Mouse (Mus musculus): ENCODE measurements around the gene Rsg1.

Gene Rsg1

DNA sequence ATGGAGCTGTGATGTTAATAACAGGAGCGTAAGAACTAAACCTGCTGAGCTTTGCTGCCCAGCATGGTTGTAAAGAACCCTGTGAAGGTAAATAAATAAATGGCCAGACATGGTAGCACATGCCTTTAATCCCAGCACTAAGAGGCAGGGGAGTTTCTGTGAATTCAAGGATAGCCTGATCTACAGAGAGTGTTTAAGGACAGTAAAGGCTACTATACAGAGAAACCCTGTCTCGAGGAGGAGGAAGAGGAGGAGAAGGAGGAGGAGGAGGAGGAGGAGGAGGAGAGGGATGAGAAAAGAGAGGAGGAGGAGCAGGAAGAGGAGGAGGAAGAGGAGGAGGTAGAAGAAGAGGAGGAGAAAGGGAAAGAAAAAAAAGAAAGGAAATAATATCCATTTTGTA lies 414 bp upstream of the Rsg1 start:
- DNase-seq: no peak

DNA sequence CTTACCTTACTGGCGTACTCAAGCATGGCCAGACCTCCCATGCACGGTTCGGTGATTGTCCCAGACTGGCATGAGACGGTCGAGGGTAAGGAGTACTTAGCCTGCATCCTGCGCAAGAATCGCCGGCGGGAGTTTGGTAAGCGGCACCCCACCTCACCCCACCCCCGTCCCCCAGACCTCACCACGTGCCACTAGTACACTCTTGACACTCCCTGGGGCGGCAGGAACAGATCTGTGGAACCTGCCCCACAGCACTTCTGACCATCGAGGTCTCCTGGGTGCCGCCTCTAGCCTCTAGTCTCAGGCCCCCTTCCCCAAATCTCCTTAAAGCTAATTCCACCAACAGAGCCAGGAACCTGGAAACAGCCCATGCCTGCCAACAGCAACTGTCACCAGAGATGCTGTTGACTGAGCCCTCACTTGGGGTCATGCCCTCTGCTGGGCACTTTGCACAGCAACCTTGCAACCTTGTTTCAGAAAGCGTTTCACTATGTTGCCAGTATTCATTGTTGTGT lies 638 bp downstream of the Rsg1 start:
- DNase-seq: peak; percentile 38

DNA sequence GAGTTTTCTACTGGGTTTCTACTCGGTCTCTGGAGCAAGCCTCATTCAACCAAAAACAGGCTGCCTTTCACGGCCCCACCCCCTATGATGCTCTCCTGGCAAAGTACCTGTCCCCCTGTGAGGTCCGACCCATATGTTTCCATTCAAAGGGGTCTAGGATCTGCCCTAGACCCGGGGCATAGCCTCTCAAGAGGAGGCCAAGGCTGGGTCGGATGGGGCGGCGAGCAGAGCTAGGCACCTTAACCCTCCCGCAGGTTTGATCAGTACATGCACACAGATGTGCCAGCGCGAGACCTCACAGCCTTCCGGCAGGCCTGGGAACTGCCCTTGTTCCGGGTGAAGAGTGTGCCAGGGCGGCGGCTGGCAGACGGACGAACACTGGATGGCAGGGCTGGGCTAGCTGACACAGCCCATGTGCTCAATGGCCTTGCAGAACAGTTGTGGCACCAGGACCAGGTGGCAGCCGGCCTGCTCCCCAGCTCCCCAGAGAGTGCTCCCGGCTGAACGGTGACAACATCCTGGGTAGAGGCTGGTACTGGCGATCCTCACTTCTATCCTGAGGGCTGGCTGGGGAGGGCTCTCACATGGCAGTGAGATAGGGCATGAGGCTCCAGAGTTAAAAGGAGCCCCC lies 5.9 kb downstream of the Rsg1 start:
- no peak for DNase-seq

DNA sequence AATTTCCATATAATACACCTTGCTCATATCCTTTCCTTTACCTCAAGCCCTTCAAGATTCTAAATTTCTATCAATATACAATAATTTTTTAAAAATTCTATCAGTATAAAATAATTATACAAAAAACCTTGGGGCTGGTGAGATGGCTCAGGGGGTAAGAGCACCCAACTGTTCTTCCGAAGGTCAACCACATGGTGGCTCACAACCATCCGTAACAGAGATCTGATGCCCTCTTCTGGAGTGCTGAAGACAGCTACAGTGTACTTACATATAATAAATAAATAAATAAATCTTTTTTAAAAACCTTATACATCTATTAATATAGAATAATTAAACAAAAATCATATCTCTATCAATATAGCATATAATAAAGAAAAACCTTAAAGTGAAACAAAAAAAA lies 8.1 kb downstream of the Rsg1 start:
- DNase-seq: no peak

DNA sequence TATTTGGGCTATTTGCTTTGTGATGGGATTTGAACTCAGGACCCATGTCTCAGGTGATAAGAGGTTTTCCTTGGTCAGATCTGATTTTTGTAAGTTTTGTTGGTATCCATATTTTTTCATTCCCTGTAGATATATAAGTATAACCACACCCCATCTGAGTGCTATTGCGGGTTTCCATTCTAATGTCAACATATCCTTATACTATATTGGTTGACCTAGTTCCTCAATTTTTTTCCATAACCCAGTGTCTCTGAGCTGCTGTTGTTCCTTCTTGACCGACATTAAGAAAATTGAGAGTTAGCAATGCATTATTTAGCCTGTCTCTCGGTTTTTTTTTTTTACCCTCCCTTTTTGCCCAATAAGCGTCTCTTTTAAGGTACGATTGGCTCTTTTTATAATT lies 9.0 kb downstream of the Rsg1 start:
- DNase-seq: no peak

DNA sequence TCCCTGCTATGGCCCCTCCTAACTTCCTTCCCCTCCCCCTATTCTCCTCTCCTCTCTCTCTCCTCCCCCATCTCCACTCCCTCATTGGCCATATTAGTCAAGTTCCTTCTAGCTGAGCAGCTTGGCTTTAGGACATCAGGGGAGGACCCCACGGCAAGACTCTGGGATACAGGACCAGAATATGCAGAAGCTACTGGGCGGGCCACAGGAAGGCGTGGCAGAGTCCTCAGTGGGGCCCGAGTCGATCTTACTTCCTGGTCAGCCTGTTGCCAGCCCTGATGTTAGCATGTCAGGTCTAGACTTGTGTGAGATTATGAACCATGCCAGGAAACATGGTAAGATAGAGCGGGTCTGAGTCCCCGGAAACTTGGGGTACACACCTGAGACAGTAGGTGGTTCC lies 14.9 kb downstream of the Rsg1 start:
- no peak for DNase-seq

DNA sequence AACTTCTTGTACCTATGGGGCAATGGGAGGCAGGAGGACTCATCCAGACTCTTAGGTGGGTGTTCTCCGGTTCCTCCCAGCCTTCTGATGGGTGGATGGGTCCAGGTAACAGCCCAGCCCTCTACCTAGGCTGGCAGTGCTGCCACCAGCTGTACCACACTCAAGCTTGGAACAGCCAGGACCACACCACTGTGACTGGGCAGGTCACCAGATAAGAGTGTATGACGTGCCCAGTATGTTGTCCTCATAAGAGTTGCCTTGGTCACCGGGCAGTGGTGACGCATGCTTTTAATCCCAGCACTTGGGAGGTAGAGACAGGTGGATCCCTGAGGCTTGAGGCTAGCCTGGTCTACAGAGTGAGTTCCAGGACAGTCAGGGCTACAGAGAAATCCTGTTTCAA lies 19.4 kb downstream of the Rsg1 start:
- DNase-seq: no peak

DNA sequence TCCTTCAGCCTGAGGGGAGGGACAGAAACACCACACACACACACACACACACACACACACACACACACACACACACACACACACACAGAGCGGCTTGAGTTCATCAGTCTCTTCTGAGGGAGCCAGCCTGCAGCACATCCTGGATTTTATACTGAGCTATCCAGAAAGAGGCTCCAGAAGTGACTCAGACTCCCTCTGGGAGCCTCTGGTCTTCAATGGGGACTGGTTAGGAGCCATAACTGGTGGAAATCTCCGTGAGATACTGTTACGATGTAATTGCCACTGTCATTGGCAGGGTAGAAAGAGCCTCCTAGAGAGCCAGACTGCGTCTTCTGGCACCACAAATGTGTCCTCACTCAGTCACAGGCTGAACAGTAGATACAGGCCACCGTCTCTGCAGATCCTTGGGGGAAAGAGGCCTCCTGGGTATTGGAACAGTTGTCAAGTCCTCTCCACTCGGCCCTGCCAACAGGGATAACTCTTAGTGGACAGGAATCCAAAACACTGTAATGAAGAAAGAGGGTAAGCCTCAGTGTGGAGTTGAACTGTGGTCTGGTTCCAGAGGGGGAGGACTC lies 21.9 kb downstream of the Rsg1 start:
- no peak for DNase-seq

DNA sequence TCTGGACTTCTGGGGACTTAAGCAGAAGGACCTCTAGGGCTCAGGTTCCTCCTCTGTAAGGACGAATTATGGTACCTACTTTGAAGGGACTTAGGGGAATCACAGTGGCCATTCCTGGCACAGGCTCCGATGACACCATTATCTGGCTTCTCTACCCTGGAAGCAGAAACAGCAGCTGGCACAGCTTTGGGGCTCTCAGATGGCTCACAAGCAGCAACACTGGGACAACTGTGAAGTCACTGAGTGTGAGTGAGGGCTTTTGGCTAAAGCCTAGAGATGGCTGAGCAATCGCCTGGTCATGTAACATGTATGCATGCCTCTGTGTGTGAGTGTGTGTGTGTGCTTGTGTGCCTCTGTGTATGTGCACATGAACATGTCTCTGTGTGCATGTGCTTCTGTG lies 23.1 kb downstream of the Rsg1 start:
- no peak for DNase-seq

DNA sequence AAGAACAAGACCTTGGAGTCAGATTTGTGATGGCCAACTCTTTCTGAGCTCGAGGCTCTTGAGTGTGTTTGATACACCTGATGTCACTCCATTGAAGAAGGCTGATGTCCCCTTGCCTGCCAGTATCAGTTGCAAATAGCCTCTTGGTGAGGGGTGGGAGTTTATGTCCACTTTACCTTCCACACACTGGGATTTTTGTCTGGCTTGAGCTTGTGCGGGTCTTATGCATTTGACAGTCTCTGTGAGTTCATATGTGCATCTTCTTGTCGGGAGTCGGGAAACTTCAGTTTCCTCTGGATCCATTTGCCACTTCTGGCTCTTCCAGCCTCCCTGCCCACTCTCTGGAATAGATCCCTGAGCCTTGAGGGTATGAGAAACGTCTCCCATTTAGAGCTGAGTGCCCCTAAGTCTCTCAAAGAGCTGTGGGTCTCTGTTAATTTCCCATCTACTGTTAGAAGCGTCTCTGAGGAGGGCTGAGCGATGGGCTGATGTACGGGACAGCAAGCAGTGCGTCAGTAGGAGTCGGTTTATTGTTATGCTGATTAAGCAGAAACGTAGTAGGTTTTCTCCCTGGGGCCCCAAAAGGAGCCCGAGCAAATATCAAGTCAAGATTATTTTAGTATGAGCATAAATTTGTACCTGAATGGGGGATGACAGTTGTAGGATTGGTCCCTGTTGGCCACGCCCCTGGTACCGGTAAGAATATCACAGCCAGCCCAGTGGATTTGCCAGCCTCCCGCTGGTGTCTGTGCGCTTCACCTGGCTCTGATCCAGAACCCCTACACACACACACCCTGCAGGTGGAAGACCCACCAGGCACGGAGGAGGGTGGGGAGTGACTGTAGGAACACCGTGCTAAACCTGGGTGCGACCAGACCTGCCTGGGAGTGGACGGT lies 25.0 kb downstream of the Rsg1 start:
- no peak for DNase-seq

DNA sequence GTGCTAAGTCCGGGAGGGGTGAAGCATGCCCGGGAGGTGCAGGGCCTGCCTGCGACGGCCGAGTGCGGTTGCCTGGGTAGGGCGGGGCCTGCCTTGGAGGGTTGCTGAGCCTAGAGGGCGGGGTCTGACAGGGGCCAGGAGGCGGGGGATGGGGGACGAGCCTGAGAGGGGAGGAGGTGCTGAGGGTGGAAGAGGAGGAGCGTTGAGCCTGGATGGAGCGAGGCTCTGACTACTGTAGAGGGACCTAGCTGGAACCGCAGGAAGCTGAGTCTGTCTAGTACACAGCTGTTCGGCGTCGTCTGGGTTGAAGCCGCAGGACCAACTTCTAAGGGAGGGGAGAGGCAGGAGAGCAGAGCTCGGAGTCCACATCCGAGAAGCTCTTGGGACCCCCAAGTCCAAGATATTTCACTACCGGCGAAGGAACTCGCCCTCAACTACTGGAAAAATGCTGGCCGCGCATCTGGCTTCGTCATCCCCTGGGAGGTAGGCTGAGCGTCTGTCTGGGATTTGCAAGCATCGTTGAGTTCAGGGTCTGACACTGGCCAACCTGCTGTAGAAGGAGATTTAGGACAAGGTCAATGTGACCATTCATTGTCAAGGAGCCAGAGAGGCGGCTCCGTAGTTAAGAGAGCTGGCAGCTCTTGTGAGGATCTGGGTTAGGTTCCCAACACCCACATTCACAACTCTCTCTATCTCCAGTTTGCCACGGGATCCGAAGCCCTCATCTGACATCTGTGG lies 25.8 kb downstream of the Rsg1 start, which contains the start of gene Arhgef19:
Gene Arhgef19, plus strand, starts transcription at position 112 of the 738 bp plus-strand sequence.
- peak; percentile 93 for DNase-seq

DNA sequence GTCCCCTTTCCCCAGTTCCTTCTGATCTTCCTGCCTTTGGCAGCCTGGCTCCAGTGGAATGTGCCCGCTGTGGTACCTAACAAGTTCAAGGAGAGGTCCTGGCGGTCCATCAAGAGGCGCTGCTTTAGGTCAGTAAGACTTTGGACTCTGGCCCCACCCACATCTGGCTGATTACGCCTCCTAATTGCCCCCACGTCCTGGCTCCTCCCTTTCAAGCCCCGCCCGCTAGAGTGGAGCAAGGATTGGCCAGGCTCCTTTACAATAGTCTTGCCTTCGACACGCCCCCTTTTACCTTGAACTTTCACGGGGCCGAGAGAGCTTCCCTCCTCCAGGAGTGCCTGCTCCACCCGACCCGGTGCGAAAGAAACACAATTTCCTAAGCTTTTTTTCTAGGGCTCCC lies 26.9 kb downstream of the Rsg1 start:
- DNase-seq: peak; percentile 91

DNA sequence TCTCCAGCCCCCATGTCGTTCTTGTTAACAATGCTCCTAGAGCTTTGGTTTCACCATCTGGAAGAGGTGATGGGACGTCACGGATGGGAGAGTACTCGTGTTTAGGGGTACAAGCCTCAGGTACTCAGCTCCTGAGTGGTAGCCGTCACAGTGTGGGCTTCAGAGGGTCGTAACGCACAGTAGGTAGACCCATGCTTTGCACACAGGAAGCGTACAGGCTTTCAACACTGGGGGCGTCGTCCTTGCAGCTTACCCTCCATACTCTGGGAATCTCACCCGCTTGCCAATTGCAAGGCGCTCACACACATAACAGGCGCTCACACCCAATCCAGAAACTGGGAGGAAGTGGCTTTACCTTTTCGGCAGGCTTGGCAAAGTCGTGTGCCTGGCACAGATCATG lies 28.1 kb downstream of the Rsg1 start:
- no peak for DNase-seq

DNA sequence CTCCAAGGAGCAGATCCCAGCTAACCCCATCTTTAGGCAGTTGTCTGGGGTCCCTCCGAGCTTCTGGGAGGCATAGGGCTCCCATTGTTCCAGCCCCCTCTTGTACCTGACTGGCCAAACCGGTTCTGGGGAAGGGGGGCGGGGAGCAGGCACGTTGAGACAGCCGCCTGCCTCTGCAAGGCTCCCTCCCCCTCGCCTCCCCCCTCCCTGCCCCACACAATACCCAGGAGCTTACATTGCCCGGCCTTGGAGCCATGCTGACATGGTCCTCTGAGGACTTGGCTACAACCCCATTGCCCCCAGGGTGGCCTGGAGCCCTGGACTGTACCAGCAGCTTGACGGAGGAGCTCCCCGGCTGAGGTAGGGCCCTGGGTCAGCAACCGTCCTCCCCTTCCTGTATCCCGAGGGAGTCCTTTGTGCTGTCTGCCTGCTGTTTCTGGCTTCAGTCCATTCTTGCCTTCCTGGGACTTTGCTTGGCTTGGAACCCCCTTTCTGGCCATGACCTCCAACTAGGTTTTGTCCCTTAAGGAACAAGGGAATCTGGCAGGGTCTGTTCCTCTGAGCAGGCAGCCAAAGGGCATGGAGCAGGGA lies 29.0 kb downstream of the Rsg1 start:
- DNase-seq: peak; percentile 64

DNA sequence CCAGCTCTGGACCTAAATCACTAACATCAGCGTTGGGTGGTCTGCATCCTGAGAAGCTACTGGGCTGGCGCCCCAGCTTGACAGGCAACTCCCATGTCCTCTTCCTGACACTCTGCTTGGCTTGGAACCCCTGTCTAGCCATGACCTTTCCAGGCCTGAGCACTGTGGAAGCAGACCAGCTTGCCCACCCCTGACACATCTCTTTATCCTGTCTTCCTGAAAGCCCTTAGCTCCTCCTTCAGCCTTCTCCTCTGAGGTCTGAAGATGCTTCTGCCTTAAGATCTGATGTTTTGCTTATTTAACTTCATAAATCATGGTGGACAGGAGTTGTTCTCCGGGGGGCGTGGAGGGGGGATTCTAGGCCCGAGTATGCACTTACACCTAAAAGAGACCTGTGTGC lies 29.9 kb downstream of the Rsg1 start:
- DNase-seq: no peak

DNA sequence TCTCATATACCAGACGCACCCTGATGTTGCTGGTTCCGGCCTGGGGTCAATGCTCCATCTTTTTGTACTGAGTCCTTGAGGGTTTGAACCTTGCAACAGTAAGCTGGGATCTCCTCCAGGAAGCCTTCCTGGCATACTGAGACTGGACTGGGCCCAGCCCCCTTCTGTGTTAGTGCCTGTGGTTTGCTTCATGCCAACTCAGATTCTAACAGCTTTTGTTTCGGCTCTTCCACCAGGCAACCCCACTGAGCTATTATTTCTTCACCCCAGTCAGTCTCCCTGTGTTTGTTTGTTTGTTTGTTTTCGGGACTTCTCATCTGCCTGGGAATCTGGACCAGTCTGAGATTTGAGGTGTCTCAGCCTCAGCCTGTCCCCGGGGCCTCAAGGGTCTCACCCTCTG lies 30.6 kb downstream of the Rsg1 start:
- no peak for DNase-seq

DNA sequence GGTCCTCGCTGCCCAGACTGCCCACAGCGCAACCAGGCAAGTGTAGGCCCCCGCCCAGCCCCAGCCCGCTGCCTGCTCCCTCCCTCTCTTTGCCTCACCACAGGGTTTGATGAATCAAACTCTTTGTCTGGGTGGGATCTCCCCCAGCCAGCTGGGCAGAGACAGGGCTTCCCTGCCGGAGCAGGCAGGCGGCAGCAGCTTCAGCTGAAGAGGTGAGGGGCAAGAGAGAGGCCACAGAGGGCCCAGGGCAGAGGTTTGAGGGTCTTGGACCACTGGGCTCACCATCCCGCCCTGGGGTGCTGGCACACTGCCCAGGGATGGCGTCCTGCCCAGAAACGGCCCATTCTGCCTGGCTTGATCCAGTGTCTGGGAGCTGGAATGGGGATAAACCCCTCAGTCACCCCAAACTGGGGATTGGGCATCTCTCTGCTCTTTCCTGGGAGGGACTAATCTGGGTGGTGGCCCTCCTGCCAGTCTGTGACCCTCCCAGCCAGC lies 31.2 kb downstream of the Rsg1 start:
- peak; percentile 60 for DNase-seq

DNA sequence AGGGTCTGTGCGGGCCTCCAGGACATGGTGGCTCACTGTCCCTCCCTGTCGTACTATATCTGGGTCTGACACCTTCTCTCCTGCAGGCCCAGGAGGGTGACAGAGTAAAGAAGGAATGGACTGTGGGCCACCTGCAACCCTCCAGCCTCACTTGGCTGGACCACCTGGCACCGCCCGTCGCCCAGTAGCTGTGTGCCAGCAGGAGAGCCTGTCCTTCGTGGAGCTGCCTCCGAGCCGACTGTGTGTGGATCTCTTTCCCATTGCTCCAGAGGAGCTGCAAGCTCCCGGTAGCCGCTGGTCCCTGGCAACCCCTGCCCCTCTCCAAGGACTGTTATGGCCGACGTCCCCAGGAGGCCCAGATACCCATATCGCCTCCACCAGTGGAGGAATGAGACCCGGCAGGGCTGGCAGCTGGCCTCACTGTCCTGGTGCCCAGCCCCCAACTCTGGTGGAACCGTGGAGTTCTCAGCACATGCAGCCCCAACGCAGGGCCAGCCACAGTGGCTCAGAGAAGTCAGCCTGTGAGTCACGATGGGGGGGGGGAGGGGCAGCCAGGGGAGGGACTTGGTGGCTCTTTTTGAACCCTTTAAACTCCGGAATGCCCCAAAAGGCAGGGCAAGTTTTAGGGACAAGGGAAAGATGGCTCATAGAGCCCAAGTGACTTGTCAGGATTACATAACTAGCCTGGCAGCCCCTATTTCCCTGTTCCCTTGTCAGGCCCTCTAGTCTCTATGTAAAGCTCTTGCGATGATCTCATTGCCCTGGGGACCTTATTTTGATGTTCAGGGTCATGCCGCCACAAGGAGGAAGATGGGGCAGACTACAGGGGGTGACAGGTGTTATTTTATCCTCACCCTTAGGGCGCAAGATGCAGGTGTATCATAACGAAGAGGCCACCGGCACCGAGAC lies 32.6 kb downstream of the Rsg1 start:
- no peak for DNase-seq

DNA sequence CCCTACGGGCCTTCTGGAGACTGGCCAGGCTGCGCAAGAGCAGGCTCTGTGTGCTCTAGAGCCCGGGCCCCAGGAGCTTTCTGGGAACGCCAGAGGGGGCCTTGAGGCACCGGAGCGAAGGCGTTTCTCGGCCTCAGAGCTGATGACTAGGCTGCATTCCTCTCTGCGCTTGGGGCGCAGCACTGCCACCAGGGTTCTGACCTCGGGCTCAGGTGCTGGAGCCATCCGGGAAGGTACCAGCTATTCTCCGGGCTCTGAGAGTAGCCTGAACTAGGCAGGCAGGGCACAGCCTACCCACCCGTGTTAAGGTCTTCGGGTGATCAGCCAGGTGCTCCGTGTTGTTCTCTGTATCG lies 33.2 kb downstream of the Rsg1 start:
- DNase-seq: no peak

DNA sequence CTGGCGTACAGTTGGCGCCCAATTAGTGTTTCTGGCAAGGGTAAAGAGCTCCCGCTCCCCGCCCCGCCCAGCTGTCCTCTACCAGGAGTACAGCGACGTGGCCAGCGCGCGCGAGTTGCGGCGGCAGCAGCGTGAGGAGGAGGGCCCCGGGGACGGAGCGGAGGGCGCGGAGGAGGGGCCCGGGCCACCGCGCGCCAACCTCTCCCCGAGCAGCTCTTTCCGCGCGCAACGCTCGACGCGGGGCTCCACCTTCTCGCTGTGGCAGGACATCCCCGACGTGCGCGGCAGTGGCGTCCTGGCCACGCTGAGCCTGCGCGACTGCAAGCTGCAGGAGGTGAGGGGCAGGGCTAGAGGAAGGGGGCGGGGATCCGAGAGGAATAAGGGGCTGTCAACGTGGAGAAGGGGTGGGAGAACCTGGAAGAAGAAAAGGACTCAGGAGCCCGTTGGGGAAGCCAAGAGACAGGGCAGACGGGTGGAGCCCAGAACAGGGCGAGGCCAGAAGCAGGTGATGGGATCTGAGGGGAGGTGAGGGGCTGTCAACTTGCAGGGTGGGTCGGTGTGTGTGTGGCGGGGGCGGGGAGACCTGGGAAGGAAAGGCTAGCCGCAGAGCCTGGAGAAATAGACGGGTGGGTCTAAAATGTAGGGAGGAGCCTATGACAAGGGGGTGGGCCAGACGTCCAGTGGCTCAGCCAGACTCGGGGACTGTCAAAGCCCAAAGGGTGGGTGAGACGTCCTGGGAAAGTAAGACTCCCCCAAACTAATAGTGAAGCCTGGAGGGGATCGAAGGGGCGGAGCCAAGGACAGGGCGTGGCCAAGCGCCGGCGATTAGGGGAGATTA lies 34.2 kb downstream of the Rsg1 start:
- DNase-seq: no peak

DNA sequence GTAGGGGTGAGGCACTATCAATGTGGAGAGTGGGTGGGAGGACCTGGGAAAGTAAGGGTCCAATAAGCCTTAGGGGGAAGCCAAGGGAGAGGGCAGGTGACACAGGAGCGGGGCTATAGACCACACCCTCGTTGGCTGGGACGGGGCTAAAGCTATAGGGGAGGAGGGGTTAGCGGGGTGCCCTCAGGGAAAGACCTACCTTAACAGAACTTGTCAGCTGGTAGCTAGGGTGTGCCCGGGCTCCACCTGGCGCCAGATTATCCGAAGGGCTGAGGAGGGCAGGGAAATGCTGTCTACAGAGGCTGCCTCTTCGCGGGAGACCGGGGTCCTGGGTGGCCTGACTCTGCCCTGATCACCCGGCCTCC lies 34.8 kb downstream of the Rsg1 start:
- DNase-seq: no peak
